Mouse (Mus musculus) layer of hippocampus, adult 9-10 months (tissue): Measurements from ENCODE around the gene Unc79.

Experiments
- DNase-seq: peaks from one replicate; pipeline ENCODE4 v3.0.0; 2022; ENCODE audit warnings: low spot score

The Unc79 gene

DNA sequence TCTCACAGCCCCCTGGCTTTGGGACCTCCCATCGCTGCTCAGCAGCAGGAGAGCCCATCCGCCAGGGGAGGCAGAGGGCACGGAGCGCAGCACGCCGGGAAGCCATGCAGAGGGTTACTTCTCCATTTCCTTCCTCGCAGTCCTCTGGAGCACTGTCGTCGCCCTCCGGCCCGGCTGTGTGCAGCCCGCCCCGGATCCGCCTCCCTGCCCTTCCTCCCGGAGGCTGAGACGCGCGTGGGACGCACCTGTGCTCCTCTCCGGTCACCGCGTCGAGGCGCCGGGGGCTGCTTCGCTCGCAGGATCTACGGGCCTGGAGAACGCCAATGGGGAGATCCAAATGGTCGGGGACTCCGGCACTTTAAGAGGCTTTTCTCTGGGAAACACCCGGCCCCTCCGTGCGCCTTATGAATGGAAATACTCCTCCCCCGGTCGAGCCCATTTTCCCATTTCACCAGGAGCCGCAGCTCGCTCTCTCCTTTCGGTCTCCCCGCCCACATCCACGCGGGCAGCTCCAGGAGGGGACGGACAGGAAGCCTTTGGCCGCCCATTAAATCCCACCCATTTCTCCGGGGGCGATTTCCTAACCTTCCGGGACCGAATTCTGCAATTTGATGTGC is at the start of gene Unc79:
TSS of gene Unc79 (plus strand) at position 82 of the 617 bp plus-strand sequence.
- DNase-seq: peak; percentile 65

DNA sequence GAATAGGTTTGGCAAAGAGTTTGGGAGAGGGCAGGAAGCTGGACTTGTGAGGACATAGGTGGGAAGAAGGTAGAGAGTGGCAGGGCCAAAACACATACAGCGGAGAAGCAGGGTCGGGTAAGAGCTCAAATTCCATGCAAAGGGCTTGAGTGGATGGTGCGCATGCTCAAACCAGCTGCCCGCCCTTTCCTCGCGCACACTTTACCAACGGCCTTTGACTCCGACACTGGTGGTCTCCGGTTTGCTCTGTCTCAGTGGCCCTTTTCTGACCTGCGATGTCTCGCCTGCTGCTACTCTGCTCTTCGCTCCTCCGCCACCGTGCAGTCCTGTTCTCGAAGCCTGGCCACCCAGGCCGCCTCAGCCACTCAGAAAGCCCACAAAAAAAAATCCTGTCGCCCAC is 49.6 kb upstream of the Unc79 start, which contains the start of gene Cox8c:
TSS of gene Cox8c (plus strand) at position 226 of the 400 bp plus-strand sequence.
- no peak for DNase-seq

DNA sequence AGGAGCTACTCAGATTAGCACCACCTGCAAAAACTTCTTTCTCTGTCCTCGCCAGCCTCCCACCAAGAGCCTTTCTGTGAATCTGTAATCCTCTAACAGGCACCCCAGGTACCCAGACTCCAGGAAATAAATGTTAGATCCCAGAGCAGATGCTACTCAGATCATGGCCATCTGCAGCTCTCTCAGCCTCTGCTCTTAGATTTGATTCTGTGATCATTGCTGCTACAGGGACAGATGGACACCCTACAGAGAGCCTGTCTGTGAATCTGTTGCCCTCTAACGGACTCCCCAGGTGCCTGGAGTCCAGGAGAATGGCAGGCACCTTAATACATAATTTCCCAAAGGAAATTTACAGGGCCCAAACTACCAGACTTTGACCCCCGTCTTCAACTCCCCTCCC is 40.5 kb upstream of the Unc79 start:
- DNase-seq: peak; percentile 36

DNA sequence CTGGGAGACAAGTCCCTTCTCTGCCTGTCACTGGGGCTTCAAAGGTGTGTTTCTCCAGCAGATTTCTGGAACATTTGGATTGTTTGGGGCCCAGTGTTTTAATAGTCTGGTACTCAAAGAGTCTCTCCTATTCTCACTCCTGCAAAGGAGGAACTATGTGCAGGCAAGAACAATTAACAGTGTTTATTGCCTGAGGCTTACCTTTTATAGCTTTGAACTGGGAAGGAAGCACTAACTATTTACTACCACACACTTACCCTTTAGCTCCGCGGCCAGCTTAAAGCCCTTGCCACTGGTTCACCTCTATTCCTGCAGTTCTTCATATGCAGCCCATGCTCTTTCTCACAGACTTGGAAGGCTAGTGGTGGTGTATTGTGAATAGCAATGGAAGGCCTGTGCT is 32.6 kb upstream of the Unc79 start:
- no peak for DNase-seq

DNA sequence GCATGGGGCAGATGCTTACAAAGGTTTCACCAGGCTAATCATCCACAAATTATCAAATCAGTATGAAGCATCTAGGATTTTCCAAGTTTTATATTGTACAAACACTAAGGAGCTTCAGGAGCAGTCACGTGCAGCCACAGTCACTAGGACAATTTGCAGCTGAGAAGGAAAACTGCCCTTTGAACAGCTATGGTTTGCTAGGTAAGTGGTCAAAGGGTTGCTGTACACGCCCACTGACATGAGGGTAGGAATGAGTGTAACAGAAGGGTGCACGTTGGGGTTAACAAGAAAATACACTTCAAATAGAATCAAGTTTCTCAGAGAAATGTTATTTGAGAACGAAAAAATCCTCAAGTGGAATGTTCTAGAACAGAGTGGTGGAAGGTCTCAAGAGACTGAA is 18.9 kb upstream of the Unc79 start:
- DNase-seq: no peak

DNA sequence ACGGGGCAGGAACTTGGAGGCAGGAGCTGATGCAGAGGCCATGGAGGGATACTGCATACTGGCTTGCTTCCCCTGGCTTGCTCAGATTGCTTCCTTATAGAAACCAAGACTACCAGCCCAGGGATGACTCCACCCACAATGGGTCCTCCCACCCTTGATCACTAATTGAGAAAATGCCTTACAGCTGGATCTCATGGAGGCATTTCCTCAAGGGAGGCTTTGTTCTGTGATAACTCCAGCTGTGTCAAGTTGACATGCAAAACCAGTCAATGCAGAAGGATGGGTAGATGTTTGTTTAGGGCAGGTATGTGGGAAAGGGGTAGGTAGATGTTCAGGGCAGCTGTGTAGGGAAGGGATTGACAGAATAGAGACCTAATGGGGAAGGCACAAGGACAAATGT is 18.3 kb upstream of the Unc79 start:
- DNase-seq: no peak

DNA sequence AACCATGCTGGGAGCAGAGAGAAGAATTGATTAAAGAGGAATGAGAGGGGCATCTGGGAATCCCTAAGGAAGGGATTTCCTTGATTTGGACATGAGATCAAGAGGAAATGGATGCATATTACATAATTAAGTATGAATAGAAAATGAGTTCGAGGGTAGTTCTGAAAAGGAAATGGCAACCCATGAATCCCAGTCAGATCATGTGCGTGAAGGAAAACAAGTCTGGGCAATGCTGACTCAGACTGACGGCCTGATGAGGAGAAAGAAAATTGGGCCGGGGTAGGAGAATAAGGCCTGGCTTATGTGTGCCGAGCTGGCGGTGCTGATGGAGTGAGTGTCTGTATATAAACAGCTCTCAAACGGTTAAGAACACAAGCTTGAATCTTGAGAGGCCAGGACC is 17.9 kb upstream of the Unc79 start:
- DNase-seq: no peak

DNA sequence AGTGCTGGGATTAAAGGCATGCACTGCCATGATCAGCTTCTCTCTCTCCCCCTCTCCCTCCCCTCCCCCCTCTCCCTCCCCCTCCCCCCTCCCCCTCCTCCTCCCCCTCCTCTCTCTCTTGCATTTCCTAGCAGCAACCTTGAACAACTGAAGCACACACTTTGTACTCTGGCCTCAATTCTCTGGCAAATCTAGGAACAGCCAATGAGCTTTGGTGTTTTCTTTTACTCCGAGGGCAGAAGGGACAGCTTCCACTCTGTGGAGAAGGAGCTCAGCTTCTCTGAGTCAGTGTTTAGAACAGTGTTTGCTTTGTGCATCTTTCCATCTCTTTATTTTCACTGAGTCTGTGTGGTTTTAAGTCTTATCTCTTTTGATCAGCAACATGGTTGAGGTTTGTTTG is 12.8 kb upstream of the Unc79 start:
- no peak for DNase-seq

DNA sequence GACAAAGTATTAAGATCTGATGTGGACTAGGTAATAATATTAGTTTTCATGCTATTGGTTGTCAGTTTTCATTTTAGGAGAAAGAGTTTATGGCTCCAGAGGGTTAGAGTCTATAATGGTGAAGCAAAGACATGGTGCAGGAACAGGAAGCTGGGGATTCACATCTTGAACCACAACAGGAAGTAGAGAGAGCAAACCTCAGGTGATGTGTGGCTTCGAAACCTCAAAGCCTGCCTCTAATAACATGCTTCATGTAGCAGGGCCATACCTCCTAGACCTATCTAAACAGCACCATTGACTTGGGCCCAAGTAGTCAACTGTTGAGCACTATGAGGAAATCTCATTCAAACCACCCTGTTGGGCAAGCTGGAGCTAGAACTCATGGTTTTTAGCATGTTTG is 3.1 kb upstream of the Unc79 start:
- DNase-seq: no peak

DNA sequence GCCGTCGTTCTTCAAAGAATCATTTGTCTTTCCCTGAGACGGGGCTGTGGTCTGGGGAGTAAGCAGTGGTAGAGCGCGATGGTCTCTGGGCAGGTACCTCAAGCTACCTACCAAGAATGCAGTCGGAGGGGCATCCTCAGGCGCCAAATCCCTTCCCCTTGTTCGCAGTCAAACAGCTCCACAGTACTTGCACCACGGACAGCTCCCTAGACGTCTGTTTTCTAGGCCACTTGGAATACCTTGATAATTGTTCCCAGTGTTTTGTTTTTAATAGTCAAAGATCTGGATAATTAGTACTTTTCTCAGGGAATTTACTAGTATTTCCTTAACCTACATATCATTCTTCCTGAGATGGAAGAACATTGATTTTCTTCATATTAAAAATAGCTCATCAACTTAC is 833 bp upstream of the Unc79 start:
- no peak for DNase-seq

DNA sequence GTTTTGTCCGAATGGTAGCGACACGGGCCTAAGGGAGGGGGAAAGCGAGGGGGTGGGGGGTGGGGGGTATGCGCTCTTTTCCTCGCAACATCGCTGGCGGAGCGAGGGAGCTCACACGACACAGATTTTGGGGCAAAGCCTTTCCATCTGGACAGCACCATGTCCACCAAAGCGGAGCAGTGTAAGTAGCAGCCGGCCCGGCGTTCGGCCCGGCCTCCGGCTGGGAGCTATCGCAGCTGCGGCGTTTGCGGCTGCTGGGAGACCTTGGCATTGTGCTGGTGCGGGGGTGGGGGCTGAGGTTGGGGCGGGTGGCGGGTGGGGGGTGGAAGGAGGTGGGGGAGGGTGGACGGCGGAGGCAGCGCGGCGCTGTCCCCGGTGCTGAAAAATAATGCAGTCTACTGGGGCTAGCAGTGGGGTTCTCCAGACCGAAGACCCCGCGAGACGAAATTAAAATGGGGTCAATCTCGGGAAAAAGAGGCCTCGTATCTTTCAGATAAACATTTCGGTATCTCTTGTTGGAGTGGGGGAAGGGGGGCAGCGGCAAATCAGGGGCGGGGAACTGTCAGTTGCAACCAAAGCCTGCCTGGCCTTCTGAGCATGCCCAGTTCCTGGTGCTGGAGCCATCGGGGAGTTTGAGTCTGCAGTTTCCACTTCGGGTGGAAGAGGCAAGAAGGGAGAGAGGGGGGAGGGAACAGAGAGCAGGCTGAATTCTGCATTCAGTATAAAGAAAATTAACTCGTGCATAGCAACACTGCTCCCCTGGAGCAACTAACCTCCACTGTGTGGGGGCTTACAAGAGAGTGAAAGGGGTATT is 943 bp downstream of the Unc79 start:
- peak; percentile 38 for DNase-seq

DNA sequence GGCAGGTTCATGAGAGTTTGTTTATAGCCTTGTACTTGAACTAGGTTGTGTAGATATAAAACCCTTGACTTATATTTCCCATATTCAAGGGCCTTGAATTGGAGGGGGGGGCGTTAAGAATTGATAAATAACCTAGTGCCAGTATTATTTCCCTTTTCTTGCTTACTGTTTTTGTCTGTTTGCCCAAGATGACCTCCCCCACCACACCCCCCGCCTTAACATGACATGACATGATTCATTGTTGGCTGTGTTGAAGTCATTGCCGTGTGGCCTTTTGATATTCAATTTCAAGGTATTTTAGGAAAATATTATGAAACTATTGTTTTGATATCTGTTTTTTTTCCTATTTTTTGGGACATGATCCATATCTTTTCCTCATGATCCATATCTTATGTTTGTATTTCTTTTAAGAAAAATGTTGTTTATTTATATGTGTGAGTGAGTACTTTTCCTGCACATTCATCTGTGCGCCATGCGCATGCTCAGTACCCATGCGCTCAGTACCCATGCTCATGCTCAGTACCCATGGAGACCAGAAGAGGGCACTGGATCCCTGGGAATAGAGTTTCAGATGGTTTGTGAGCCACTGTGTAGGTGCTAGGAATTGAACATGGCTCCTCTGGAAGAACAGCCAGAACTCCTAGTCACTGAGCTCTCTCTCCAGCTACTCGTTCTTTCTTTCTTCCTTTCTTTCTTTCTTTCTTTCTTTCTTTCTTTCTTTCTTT is 11.6 kb downstream of the Unc79 start:
- no peak for DNase-seq

DNA sequence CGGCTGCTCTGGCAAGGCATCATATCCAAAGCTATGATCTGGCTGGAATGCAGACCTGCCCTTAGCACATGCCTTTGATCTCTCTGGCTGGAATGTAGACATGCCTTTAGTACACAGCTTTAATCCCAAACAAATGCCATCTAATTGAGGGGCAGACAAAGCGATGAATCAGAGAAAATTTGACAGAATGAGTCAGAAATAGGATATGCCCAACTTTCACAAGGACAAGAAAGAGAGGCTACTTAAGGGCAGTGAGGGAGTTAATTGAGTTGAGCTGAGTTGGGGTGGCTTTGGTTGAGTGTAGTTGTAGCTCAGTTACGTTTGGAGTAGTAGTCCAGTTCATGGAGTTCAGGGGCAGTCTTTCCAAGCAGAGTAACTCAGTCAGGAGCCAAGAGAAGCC is 12.4 kb downstream of the Unc79 start:
- DNase-seq: no peak

DNA sequence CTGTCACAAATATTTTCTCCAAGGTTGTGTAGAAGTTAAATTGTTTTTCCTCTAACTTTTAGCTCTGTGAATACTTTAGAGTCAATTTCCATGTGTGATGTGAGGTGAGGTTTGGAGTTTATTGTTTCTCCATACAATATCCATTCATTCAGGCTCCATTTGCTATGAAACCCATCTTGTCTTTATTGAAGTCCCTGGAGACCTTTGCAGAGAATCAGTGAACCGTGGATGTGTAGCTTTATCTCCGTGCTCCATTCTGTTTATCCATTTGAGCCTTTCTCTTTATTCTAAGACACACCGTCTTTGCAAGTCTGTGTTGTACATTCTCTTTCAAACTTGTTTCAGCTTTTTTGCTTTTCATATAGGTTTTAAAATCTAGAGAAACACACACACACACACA is 15.8 kb downstream of the Unc79 start:
- DNase-seq: no peak

DNA sequence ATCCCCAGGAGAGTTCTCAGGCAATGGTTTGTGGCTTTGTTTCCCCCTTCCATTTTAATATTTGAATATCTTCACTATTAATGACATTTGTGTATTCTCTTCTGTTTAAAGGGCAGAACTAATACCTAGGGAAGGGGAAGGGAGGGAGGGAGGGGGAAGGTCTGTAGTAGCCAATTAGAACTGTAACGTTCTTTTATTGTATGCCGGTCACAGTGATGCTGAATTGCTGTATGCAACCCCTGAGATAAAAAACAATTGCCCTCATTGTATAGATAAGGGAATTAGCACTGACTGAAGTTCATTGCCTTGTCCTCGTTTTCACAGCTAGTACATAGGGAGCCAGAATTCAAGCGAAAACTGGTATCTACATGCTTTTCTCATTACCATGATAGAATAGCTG is 31.9 kb downstream of the Unc79 start:
- DNase-seq: no peak

DNA sequence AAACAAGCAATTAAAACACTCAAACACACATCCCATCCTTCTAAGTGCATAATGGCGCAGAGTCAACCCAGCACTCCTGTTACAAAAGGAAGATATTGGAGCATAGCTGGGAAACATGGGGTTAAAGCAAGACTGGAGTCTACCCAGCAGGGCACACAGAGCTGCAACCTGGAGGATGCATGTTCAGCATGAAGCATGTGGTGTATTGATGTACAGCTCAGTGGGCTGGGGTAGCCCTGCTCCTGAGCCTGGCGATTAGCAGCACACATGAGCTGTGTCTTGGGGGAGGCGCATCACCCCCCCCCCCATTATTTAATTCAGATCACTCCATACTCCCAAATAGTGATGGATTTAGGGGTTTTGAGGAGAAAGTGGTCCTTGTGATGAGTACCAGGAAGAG is 32.9 kb downstream of the Unc79 start:
- no peak for DNase-seq

DNA sequence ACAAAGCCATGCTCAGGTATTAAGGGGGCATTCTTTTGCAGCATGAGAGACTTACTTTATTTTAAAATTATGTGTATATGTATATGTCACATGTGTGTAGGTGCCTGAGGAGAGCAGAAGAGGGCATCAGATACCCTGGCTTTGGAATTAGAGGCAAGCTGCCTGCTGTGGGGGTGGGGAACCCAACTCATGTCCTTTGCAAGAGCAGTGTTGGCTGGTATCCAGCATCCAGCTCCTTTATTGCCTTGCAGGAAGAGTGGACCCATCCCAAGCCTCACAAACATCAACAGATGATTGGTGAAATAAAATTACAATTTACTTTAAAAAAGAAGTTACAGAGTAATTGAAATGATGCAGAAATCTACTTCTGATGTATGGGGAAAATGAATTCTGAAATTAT is 36.7 kb downstream of the Unc79 start:
- no peak for DNase-seq

DNA sequence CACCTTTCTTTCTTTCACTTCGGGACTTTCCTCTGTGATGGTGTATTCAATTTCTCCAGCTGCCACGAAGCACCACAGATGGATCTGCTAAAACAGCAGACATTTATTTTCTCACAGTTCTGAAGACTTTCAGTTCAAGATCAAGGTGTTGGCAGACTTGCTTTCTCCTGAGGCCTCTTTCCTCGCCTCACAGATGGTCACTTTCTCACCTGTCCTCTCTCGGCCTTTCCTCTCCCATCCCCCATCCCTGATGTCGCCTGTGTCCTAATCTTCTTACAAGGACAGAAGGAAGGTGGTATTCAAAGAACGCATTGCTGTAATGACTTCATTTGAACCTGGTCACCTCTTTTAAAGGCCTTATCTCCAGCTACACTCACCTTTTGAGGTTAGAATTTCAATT is 39.1 kb downstream of the Unc79 start:
- DNase-seq: no peak

DNA sequence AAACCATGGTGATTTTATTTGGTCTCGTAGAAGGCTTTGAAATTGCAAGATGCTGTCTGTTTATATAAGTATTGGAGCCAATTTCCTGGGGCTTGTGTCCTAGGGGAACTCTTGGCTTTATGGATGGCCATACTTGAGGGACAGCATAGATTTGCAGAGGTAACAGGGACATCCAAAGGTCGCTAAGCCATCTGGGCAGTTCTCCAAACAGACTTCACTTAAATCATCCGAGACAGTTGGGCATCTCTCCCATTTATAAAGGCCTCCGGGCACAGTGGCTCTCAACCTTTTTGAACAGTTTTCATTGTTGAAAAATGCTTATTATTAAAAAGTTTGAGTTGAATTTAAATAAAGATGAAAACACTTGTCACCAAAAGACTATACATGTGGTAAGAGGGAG is 59.8 kb downstream of the Unc79 start:
- no peak for DNase-seq

DNA sequence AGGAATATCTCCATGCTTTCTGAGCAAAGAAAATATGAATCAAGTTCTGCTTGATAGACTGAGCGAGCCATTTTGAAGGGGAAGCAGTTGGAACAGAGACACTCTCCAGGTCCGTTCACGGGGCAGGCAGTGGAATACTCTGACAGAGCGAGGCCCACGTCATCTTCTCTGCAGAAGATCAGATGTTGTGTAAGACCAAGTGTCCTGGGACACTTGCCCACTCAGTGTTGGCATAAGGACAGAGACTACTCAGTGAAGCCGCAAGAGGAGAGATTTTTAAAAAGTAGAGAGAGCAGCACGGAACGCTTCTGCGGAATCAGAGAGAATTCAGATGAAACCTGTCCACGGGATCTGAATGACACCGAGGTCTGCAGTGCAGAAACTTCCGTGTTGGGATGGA is 69.5 kb downstream of the Unc79 start:
- no peak for DNase-seq

DNA sequence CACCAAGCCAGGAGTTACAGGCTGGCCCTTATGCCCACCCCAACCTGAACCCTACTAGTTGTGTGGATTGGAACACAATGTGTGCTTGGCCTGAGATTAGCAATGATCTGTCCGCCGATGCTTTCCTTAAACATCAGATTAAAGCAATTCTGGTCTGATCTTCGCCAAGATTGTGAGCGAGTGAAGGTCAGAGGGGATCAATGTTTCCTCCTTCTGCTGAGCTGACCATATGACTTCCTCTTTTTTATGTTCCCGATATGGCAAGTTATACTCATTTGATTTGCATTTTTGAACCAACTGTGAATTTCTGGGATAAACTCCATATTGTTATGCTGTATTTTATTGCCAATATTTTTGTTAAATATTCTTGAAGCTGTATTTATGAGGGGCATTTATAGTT is 88.0 kb downstream of the Unc79 start:
- no peak for DNase-seq

DNA sequence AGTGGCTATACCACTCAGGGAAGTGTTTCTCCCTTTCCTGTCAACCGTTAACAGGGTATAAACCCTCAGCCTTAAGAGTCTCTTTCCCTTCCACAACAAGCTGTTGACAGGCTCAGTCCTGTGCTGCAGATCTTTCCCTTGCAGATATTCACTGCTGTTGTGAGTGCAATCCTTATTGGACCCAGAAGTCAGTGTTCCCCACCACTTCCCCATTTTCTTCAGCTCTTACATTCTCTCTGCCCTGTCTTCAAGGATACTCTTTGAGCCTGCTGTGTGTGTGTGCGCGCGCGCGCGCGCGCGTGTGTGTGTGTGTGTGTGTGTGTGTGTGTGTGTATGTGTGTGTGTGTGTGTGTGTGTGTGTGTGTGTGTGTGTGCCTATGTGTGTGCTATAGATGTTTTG is 90.7 kb downstream of the Unc79 start:
- no peak for DNase-seq

DNA sequence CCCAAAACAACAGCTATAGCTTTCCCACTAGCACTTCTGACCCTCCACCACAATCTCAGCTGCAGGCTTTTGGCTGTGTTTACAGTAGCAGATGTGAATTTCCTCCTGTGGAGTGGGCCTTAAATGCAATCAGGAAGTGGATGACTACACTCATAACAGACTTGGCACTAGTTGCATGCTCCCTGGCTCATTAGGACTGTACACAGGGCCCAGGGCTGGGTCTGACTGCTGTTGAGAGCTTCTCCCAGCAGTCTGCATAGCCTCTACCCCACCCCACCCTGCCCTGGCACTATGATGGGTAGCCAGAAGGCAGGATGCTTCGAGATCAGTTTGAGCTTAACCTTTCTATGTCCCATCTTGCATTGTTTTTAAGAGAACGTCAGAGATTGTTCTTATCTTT is 91.5 kb downstream of the Unc79 start:
- DNase-seq: no peak
